Mouse (Mus musculus): ENCODE measurements around the gene Taldo1.

GRCm38 (mm10) chr7:141429840-141430584, 38.0 kb downstream of the Taldo1 start:
- no peak for TF ChIP-seq CTCF (IDR thresholded peaks at IDR 0.05; ENCODE audit: borderline replicate concordance, control insufficient read depth, extremely low read depth, insufficient read depth, low read length, poor library complexity)
- TF ChIP-seq POLR2A (IDR thresholded peaks at IDR 0.05; ENCODE audit: control insufficient read depth, extremely low read depth, insufficient read depth, low read length, poor library complexity), result no peak

Measured in thymus, adult 2 months (tissue).